Mouse (Mus musculus) C2C12 (cell line): ENCODE data around the gene Stk39. TPM values are rescaled to one million over a fixed set of nuclear protein-coding genes. Genes with fewer than 3 reads are reported as not detected.

Source experiments
- H3K27me3 ChIP-seq: one replicate; pipeline ENCODE4 v1.6.1; 2011; ENCODE audit not compliant: control insufficient read depth, insufficient read depth, insufficient read length
- H3K36me3 ChIP-seq: one replicate; pipeline ENCODE4 v1.6.1; 2011; ENCODE audit not compliant: control insufficient read depth, insufficient read depth
- H3K4me3 ChIP-seq: one replicate; pipeline ENCODE4 v1.5.1; 2011; ENCODE audit warnings: mild to moderate bottlenecking, control low read depth; ENCODE audit not compliant: poor library complexity, insufficient read depth, severe bottlenecking
- H3K79me2 ChIP-seq: one replicate; pipeline ENCODE4 v1.6.1; 2011; ENCODE audit not compliant: control insufficient read depth, insufficient read depth
- H3K79me3 ChIP-seq: one replicate; pipeline ENCODE4 v1.6.1; 2011; ENCODE audit warnings: low read depth, control low read depth
- H3ac ChIP-seq: one replicate; pipeline ENCODE3; 2011; ENCODE audit warnings: low read depth; ENCODE audit not compliant: control insufficient read depth, insufficient read length
- CEBPB ChIP-seq: IDR thresholded peaks from one replicate; pipeline ENCODE4 v1.6.1; 2011; ENCODE audit warnings: low read depth, mild to moderate bottlenecking, control low read depth, moderate library complexity
- CTCF ChIP-seq: IDR thresholded peaks from one replicate; pipeline ENCODE4 v1.5.1; 2011; ENCODE audit not compliant: control insufficient read depth, insufficient read depth, insufficient read length
- FOSL1 ChIP-seq: IDR thresholded peaks from one replicate; pipeline ENCODE4 v1.8.0; 2011; ENCODE audit warnings: mild to moderate bottlenecking, low read length; ENCODE audit not compliant: poor library complexity, insufficient read depth, severe bottlenecking
- MAX ChIP-seq: IDR thresholded peaks from one replicate; pipeline ENCODE4 v1.6.1; 2011; ENCODE audit warnings: mild to moderate bottlenecking, control low read depth
- MYOD1 ChIP-seq: IDR thresholded peaks from one replicate; pipeline ENCODE4 v1.6.1; 2011; ENCODE audit warnings: low read depth; ENCODE audit not compliant: control insufficient read depth, insufficient read length
- MYOG ChIP-seq: IDR thresholded peaks from one replicate; pipeline ENCODE4 v1.6.1; 2011; ENCODE audit not compliant: control insufficient read depth, insufficient read length; ENCODE audit errors: extremely low read depth
- USF1 ChIP-seq: IDR thresholded peaks from one replicate; pipeline ENCODE4 v1.6.1; 2011; ENCODE audit warnings: low read depth, mild to moderate bottlenecking, control low read depth, moderate library complexity
- polyA plus RNA-seq: library from polyadenylated mRNA; unstranded; fragments of >200 nt; fragmentation: generic; extraction: Trizol; gene quantifications from one replicate; pipeline ENCODE4 v1.2.1, GENCODE M21; 2012; ENCODE audit warnings: missing spikeins

Stk39 gene
- polyA plus RNA-seq, 1 experiment, result 11.3 TPM

- Histone ChIP-seq H3K79me2 (no peaks in the 10 kb centered on the region), H3ac (no peak overlapping the region), H3K79me3 (no peaks in the 10 kb centered on the region), H3K4me3 (no peak overlapping the region), H3K36me3 (no peaks in the 10 kb centered on the region), H3K27me3 (no peaks in the 10 kb centered on the region)
- TF ChIP-seq CTCF (no peak), MAX (no peak), MYOD1 (no peak), FOSL1 (no peak), MYOG (no peak), USF1 (no peak), CEBPB (no peak)
Measured at GRCm38 (mm10) chr2:68393611-68394549, 78.2 kb downstream of the Stk39 start.

DNA sequence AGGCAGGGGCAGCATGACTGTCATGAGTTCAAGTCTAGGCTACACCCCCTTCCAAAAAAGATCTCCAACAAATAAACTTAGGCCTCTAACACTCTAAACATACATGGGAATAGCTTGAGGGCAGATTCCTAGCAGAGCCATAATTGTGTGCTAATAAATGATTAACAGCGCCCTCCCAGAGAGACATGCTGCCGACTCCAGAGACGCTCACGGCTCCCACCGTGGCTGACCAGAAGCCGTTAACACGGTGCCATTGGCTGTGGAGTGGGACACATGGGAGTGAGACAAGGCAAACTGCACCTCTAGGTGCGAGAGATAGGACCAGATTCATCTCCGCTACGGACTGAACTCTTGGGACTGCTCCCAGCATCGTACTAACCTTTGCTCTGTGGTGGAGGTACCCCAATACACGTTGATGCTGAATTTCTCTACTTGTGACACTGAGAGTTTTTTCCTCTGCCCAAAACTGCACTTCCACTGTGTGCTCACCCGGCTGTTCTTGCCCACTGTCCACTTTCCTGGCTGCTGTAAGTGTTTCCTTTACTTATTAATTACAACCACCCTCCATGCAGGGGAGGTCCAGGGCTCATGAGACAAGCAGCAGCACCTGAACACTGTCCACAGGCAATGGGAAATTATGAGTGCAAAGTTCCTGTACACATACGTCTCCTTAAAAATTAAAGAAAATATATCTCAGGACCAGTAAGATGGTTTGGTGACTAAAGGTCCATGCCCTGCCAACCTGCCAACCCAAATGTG lies 84.1 kb downstream of the Stk39 start:
- no peak overlapping the region for H3ac ChIP-seq
- TF ChIP-seq MAX, result no peak
- TF ChIP-seq CEBPB, result no peak
- TF ChIP-seq CTCF, result no peak
- no peak for TF ChIP-seq MYOG
- TF ChIP-seq USF1, result no peak
- TF ChIP-seq MYOD1, result no peak
- TF ChIP-seq FOSL1, result no peak
- no peak overlapping the region for H3K4me3 ChIP-seq
- no peaks in the 10 kb centered on the region for H3K36me3 ChIP-seq
- H3K27me3 ChIP-seq, result no peaks in the 10 kb centered on the region
- H3K79me2 ChIP-seq, result no peaks in the 10 kb centered on the region
- no peaks in the 10 kb centered on the region for H3K79me3 ChIP-seq

GRCm38 (mm10) chr2:68386313-68386863 lies 85.7 kb downstream of the Stk39 start:
- no peaks in the 10 kb centered on the region for H3K27me3 ChIP-seq
- H3K4me3 ChIP-seq, result no peak overlapping the region
- no peaks in the 10 kb centered on the region for H3K79me2 ChIP-seq
- TF ChIP-seq CTCF (no peak), FOSL1 (no peak)
- H3K79me3 ChIP-seq, result no peaks in the 10 kb centered on the region
- no peak overlapping the region for H3ac ChIP-seq
- H3K36me3 ChIP-seq, result no peaks in the 10 kb centered on the region

DNA sequence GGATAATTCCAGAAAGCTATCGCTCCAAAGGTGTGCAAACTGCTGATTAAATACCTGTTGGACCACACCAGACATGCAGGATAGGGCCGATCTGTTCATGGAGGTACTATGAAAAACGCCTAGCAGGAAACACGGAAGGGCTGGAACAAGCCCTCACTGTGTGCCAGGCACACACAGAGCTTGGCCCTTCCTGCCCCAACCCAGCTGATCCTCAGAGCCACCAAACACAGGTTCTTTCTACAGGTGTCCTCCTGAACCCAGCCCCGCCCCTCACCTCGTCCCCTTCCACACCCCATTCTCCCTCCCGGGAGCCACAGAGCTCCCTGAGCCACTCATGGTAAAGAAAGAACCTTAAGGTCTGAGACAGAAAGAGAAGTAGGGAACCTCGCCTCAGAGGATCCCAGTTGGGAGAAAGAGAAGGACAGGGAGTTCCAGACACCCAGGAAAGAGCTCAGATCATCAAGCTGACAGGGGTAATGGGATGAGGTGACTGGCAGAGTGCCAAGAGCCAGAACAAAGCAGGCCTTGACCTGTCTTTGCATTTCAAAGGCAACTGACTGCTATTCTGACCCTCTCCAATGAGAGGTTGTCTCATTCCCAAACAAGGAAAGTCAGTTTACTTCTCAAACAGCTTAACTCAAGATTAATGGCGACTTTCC lies 86.3 kb downstream of the Stk39 start:
- no peaks in the 10 kb centered on the region for H3K79me2 ChIP-seq
- H3K79me3 ChIP-seq, result no peaks in the 10 kb centered on the region
- TF ChIP-seq MAX (no peak), USF1 (no peak), MYOG (no peak), FOSL1 (no peak), CTCF (no peak), CEBPB (no peak), MYOD1 (no peak)

GRCm38 (mm10) chr2:68383964-68384363 lies 88.1 kb downstream of the Stk39 start:
- no peaks in the 10 kb centered on the region for H3K79me2 ChIP-seq
- no peaks in the 10 kb centered on the region for H3K79me3 ChIP-seq
- H3K4me3 ChIP-seq, result no peak overlapping the region
- H3K36me3 ChIP-seq, result no peaks in the 10 kb centered on the region
- no peaks in the 10 kb centered on the region for H3K27me3 ChIP-seq
- TF ChIP-seq MYOD1, result no peak
- TF ChIP-seq USF1, result no peak
- TF ChIP-seq MAX, result no peak
- TF ChIP-seq MYOG, result no peak
- no peak for TF ChIP-seq CTCF
- TF ChIP-seq CEBPB, result no peak
- TF ChIP-seq FOSL1, result no peak
- H3ac ChIP-seq, result no peak overlapping the region

More for the DNA sequence above, 86.3 kb downstream of the Stk39 start:
- Histone ChIP-seq H3ac (no peak overlapping the region), H3K4me3 (no peak overlapping the region), H3K27me3 (no peaks in the 10 kb centered on the region), H3K36me3 (no peaks in the 10 kb centered on the region)
